21 mouse cellular contexts compared by ENCODE assay signal in the genomic region with DNA sequence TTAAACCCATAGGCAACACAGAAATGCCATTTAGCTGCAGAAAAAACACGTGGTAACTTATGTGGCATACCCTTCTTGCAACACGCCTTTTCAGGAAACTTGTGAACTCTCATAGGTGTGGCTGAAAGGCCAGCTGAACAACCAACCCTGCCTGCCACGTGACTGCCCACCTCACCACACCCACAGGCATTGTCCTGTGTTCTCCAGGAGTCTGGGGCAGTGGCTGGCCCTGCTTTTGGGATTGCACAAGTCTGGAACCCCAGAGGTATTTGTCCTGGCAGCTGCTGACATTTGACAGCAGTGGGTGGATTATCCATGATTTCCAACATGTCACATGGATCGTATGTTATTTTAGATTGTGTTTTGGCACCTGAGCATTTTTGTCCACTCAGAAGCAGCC. TPM values are rescaled to one million over a fixed set of nuclear protein-coding genes. Genes with fewer than 3 reads are reported as not detected.
DNase-seq lines count a peak whose midpoint lies in the region; ATAC-seq and TF ChIP-seq lines count a peak whose summit lies in the region.
"Had no signal": no experiment of that assay in that cellular context is flagged by ENCODE, and none has a peak within 500 bp of the region (broad histone marks: within the 10 kb centered on the region; RNA-seq: fewer than 3 reads in every experiment).

No protein-coding gene starts in this region.

- DNase-seq in liver, adult 2 months (ENCODE audit: extremely low read depth, low read depth, low spot score), result peak; percentile 62
- DNase-seq in liver, embryonic 11.5 days (ENCODE audit: low spot score), result no peak
- peak; percentile 93 for DNase-seq in fat pad, adult 2 months (ENCODE audit: extremely low read depth, low read depth, low spot score)
- DNase-seq in B cell, adult 2 months, result no peak
- DNase-seq in layer of hippocampus, adult 11-12 months (ENCODE audit: low spot score), result no peak
- DNase-seq: cerebellum, adult 8-10 months; gastrocnemius, postnatal 10 days; heart, adult 18-20 months; heart, postnatal 4 days; kidney, adult 9 months; kidney, postnatal 14 days; lung, postnatal 36 days had no signal

- H3K4me1 ChIP-seq in liver, adult 2 months (ENCODE audit: control insufficient read depth, insufficient read depth, low read length), result peaks cover 6% of the 10 kb centered on the region; the same call in 1 of the 2 replicates
- no peaks in the 10 kb centered on the region for H3K4me1 ChIP-seq in liver, embryonic 11.5 days (replicated peaks; ENCODE audit: control insufficient read depth, insufficient read depth, low read length)
- H3K4me1 ChIP-seq in intestine, embryonic 16.5 days (ENCODE audit: control insufficient read depth, insufficient read depth, low read length), result no peaks in the 10 kb centered on the region
- H3K4me1 ChIP-seq in stomach, embryonic 14.5 days (ENCODE audit: control insufficient read depth, insufficient read depth, low read length), result no peaks in the 10 kb centered on the region
- H3K4me1 ChIP-seq: liver, embryonic 12.5 days; neural tube, embryonic 15.5 days had no signal

- no peak for TF ChIP-seq POLR2A in liver, adult 2 months (IDR thresholded peaks at IDR 0.05; ENCODE audit: extremely low read depth, insufficient read depth, low read length)

- no peaks in the 10 kb centered on the region for H3K9me3 ChIP-seq in liver, embryonic 11.5 days (ENCODE audit: control insufficient read depth, low read length)
- no peaks in the 10 kb centered on the region for H3K9me3 ChIP-seq in intestine, embryonic 16.5 days (ENCODE audit: control insufficient read depth, low read length)
- no peaks in the 10 kb centered on the region for H3K9me3 ChIP-seq in stomach, embryonic 14.5 days (ENCODE audit: control insufficient read depth, low read depth, low read length)
- H3K9me3 ChIP-seq: liver, embryonic 12.5 days; neural tube, embryonic 15.5 days had no signal

- H3K27ac ChIP-seq in liver, adult 2 months (replicated peaks; ENCODE audit: insufficient read depth, low read depth, low read length), result no peak overlapping the region
- no peak overlapping the region for H3K27ac ChIP-seq in liver, embryonic 11.5 days (ENCODE audit: low read depth, low read length)
- H3K27ac ChIP-seq in intestine, embryonic 16.5 days (ENCODE audit: low read length), result no peak overlapping the region
- no peak overlapping the region for H3K27ac ChIP-seq in stomach, embryonic 14.5 days (ENCODE audit: low read length)
- H3K27ac ChIP-seq: hindbrain, embryonic 14.5 days; liver, embryonic 12.5 days; midbrain, embryonic 10.5 days; neural tube, embryonic 15.5 days had no signal

- H3K9ac ChIP-seq in liver, adult 2 months (ENCODE audit: low read depth, low read length), result no peak overlapping the region
- no peak overlapping the region for H3K9ac ChIP-seq in liver, embryonic 11.5 days (ENCODE audit: low read depth, low read length)
- no peak overlapping the region for H3K9ac ChIP-seq in intestine, embryonic 16.5 days (ENCODE audit: low read depth, low read length)
- H3K9ac ChIP-seq in stomach, embryonic 14.5 days (replicated peaks; ENCODE audit: low read depth, low read length), result no peak overlapping the region
- H3K9ac ChIP-seq: hindbrain, embryonic 14.5 days; liver, embryonic 12.5 days; neural tube, embryonic 15.5 days had no signal

- 29% methylated on average over 4 of the region's 4 CpGs for WGBS in liver, adult 2 months
- WGBS in liver, embryonic 11.5 days, result 65% methylated on average over 4 of the region's 4 CpGs
- WGBS in intestine, embryonic 16.5 days, result 61% methylated on average over 4 of the region's 4 CpGs
- WGBS in stomach, embryonic 14.5 days, result 61% methylated on average over 4 of the region's 4 CpGs

- TF ChIP-seq CTCF in liver, adult 2 months (IDR thresholded peaks at IDR 0.05; ENCODE audit: low read depth, low read length), result no peak

- no peaks in the 10 kb centered on the region for H3K36me3 ChIP-seq in liver, adult 2 months (ENCODE audit: control insufficient read depth, insufficient read depth, low read length)
- H3K36me3 ChIP-seq in liver, embryonic 11.5 days (ENCODE audit: control insufficient read depth, insufficient read depth, low read length), result no peaks in the 10 kb centered on the region
- H3K36me3 ChIP-seq in intestine, embryonic 16.5 days (ENCODE audit: control insufficient read depth, insufficient read depth, low read length), result no peaks in the 10 kb centered on the region
- no peaks in the 10 kb centered on the region for H3K36me3 ChIP-seq in stomach, embryonic 14.5 days (ENCODE audit: control insufficient read depth, insufficient read depth, low read length)
- H3K36me3 ChIP-seq: liver, embryonic 12.5 days; midbrain, embryonic 10.5 days; neural tube, embryonic 15.5 days had no signal

- H3K4me3 ChIP-seq in liver, adult 2 months (ENCODE audit: insufficient read depth, low read depth, low read length), result no peak overlapping the region
- no peak overlapping the region for H3K4me3 ChIP-seq in liver, embryonic 11.5 days (ENCODE audit: low read depth, low read length)
- H3K4me3 ChIP-seq in intestine, embryonic 16.5 days (ENCODE audit: low read length), result no peak overlapping the region
- H3K4me3 ChIP-seq in stomach, embryonic 14.5 days (ENCODE audit: low read depth, low read length), result no peak overlapping the region
- H3K4me3 ChIP-seq: liver, embryonic 12.5 days; midbrain, embryonic 10.5 days; neural tube, embryonic 15.5 days had no signal

- H3K79me2 ChIP-seq in liver, adult 2 months (ENCODE audit: control insufficient read depth, insufficient read depth, low read length), result no peaks in the 10 kb centered on the region

- no peaks in the 10 kb centered on the region for H3K27me3 ChIP-seq in liver, adult 2 months (ENCODE audit: control insufficient read depth, insufficient read depth, low read length)
- no peaks in the 10 kb centered on the region for H3K27me3 ChIP-seq in liver, embryonic 11.5 days (replicated peaks; ENCODE audit: control insufficient read depth, insufficient read depth, low read length)
- no peaks in the 10 kb centered on the region for H3K27me3 ChIP-seq in intestine, embryonic 16.5 days (replicated peaks; ENCODE audit: control insufficient read depth, insufficient read depth, low read length)
- no peaks in the 10 kb centered on the region for H3K27me3 ChIP-seq in stomach, embryonic 14.5 days (ENCODE audit: control insufficient read depth, insufficient read depth, low read length)
- H3K27me3 ChIP-seq: liver, embryonic 12.5 days; neural tube, embryonic 15.5 days had no signal

- ATAC-seq in liver, embryonic 11.5 days (replicated peaks; ENCODE audit: low FRiP score), result no peak
- peak; percentile 33; the same call in 1 of the 2 replicates for ATAC-seq in intestine, embryonic 16.5 days
- ATAC-seq in stomach, embryonic 14.5 days (ENCODE audit: insufficient number of reproducible peaks, insufficient read depth, low FRiP score, low read depth), result peak; percentile 67; the same call in 1 of the 2 replicates
- ATAC-seq: forebrain, embryonic 16.5 days; inflammation-experienced regulatory T-cells, adult 6 months; liver, embryonic 12.5 days; midbrain, embryonic 16.5 days had no signal

- no peak overlapping the region for H3K4me2 ChIP-seq in liver, embryonic 11.5 days
- no peak overlapping the region for H3K4me2 ChIP-seq in intestine, embryonic 16.5 days (ENCODE audit: low read depth, low read length)
- no peak overlapping the region for H3K4me2 ChIP-seq in stomach, embryonic 14.5 days (replicated peaks; ENCODE audit: low read depth, low read length)
- H3K4me2 ChIP-seq: hindbrain, embryonic 14.5 days; liver, embryonic 12.5 days; neural tube, embryonic 15.5 days had no signal

RNA-seq across cellular contexts. Expression of gene Calhm6, which starts 12.0 kb away (rescaled TPM):
- total RNA-seq in liver, adult 2 months (2014; rRNA removed), result 2.6 and 5.3 TPM in 2 replicates
- 1.8 and 3.9 TPM in 2 replicates for polyA plus RNA-seq in liver, adult 2 months (2012; rRNA removed)
- polyA plus RNA-seq in liver, embryonic 11.5 days (2014; fragmentation: Nextera tagmentation; extraction: Ambion mirVana), result 1.4 and 1.5 TPM in 2 replicates
- 1.4 and 1.7 TPM in 2 replicates for polyA plus RNA-seq in intestine, embryonic 16.5 days (2015; fragmentation: Nextera tagmentation; extraction: Ambion mirVana)
- 1.1 and 2.3 TPM in 2 replicates for polyA plus RNA-seq in stomach, embryonic 14.5 days (2014; fragmentation: Nextera tagmentation; extraction: Ambion mirVana)

RNA-seq across cellular contexts. Expression of gene Calhm5, which starts 43.4 kb away (rescaled TPM):
- 0.13 and 0.18 TPM in 2 replicates for total RNA-seq in liver, adult 2 months (2014; rRNA removed)
- polyA plus RNA-seq in liver, adult 2 months (2012; rRNA removed), result 0.01 and 0.04 TPM in 2 replicates
- polyA plus RNA-seq in liver, embryonic 11.5 days (2014; fragmentation: Nextera tagmentation; extraction: Ambion mirVana), result 0.08 and 0.09 TPM in 2 replicates
- 0.94 and 1.1 TPM in 2 replicates for polyA plus RNA-seq in intestine, embryonic 16.5 days (2015; fragmentation: Nextera tagmentation; extraction: Ambion mirVana)
- polyA plus RNA-seq in stomach, embryonic 14.5 days (2014; fragmentation: Nextera tagmentation; extraction: Ambion mirVana), result 0.76 and 0.95 TPM in 2 replicates
- polyA plus RNA-seq: inflammation-experienced regulatory T-cells, adult 6 months had no signal

Comparison
In these comparisons a context has a peak if more than half of its experiments do, and no peak if none do; other contexts are left out.
1. DNase-seq: peak in liver, adult 2 months (single experiment) and fat pad, adult 2 months (single experiment); none in liver, embryonic 11.5 days (single experiment), B cell, adult 2 months (0 of 2) and layer of hippocampus, adult 11-12 months (single experiment).